ENCODE assay signal across 10 mouse cellular contexts in the genomic region with DNA sequence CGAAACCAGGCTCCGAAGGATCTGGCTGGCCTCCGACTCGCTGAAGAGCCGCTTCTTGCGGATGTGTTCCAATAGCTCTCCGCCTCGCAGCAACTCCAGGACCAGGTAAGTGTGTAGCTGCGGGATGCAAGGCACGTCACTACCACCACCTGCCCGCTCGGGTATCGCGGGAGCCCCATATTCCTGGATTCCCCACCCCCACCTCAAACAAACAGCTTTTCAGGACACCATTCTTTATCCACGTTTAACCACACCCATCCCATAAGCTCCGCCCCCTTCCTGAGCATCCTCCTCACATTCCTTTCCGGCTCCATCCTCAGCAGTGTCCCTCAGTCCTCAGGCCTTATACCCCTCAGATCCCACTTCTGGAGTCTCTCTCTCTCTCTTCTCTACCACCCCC. TPM values are rescaled to one million over a fixed set of nuclear protein-coding genes. Genes with fewer than 3 reads are reported as not detected.
DNase-seq lines count a peak whose midpoint lies in the region; ATAC-seq and TF ChIP-seq lines count a peak whose summit lies in the region.
"Had no signal": no experiment of that assay in that cellular context is flagged by ENCODE, and none has a peak within 500 bp of the region (broad histone marks: within the 10 kb centered on the region; RNA-seq: fewer than 3 reads in every experiment).

No protein-coding gene starts in this region.

- peaks cover 4% of the 10 kb centered on the region; the same call in 1 of the 2 replicates for H3K9me3 ChIP-seq in intestine, embryonic 14.5 days (ENCODE audit: control insufficient read depth, low read length)
- no peaks in the 10 kb centered on the region for H3K9me3 ChIP-seq in intestine, embryonic 16.5 days (ENCODE audit: control insufficient read depth, low read length)
- no peaks in the 10 kb centered on the region for H3K9me3 ChIP-seq in forebrain, postnatal 0 days (ENCODE audit: low read length)
- H3K9me3 ChIP-seq in midbrain, embryonic 14.5 days (ENCODE audit: control insufficient read depth, low read length): no peaks in the 10 kb centered on the region

- peaks cover 45% of the 10 kb centered on the region for H3K27me3 ChIP-seq in intestine, embryonic 14.5 days (replicated peaks; ENCODE audit: control insufficient read depth, insufficient read depth, low read length)
- H3K27me3 ChIP-seq in intestine, embryonic 16.5 days (replicated peaks; ENCODE audit: control insufficient read depth, insufficient read depth, low read length): peaks cover 29% of the 10 kb centered on the region
- H3K27me3 ChIP-seq in forebrain, postnatal 0 days (ENCODE audit: insufficient read depth, low read length): peaks cover 9% of the 10 kb centered on the region
- peaks cover 36% of the 10 kb centered on the region for H3K27me3 ChIP-seq in midbrain, embryonic 14.5 days (ENCODE audit: control insufficient read depth, insufficient read depth, low read length)

- 0 out of 2 replicates have a peak overlapping the region, but pooled peaks have one; percentile 1 for H3K4me3 ChIP-seq in intestine, embryonic 14.5 days (ENCODE audit: low read depth, low read length)
- H3K4me3 ChIP-seq in intestine, embryonic 16.5 days (ENCODE audit: low read length): no peak overlapping the region
- H3K4me3 ChIP-seq in forebrain, postnatal 0 days (ENCODE audit: low read depth, low read length): peak overlapping the region; percentile 41
- peak overlapping the region; percentile 38 for H3K4me3 ChIP-seq in midbrain, embryonic 14.5 days (replicated peaks; ENCODE audit: low read depth, low read length)

- H3K4me1 ChIP-seq in intestine, embryonic 14.5 days (replicated peaks; ENCODE audit: control insufficient read depth, insufficient read depth, low read length): no peaks in the 10 kb centered on the region
- peaks cover 9% of the 10 kb centered on the region; the same call in 1 of the 2 replicates for H3K4me1 ChIP-seq in intestine, embryonic 16.5 days (ENCODE audit: control insufficient read depth, insufficient read depth, low read length)
- H3K4me1 ChIP-seq in forebrain, postnatal 0 days (ENCODE audit: insufficient read depth): 0 out of 2 replicates have a peak, but pooled peaks cover 8% of the 10 kb centered on the region
- peaks cover 10% of the 10 kb centered on the region; the same call in 1 of the 2 replicates for H3K4me1 ChIP-seq in midbrain, embryonic 14.5 days (ENCODE audit: control insufficient read depth, insufficient read depth, low read length)

- no peak overlapping the region for H3K9ac ChIP-seq in intestine, embryonic 14.5 days (ENCODE audit: low read length)
- no peak overlapping the region; the same call in 1 of the 2 replicates for H3K9ac ChIP-seq in intestine, embryonic 16.5 days (ENCODE audit: low read depth, low read length)
- peak overlapping the region; percentile 57 for H3K9ac ChIP-seq in forebrain, postnatal 0 days
- H3K9ac ChIP-seq in midbrain, embryonic 14.5 days (replicated peaks; ENCODE audit: low read length): peak overlapping the region; percentile 51

- no peak for TF ChIP-seq CTCF in forebrain, postnatal 0 days (IDR thresholded peaks at IDR 0.05; ENCODE audit: low read depth)

- peaks cover 33% of the 10 kb centered on the region for H3K36me3 ChIP-seq in intestine, embryonic 14.5 days (ENCODE audit: control insufficient read depth, insufficient read depth, low read length)
- peaks cover 9% of the 10 kb centered on the region for H3K36me3 ChIP-seq in intestine, embryonic 16.5 days (ENCODE audit: control insufficient read depth, insufficient read depth, low read length)
- H3K36me3 ChIP-seq in forebrain, postnatal 0 days (ENCODE audit: insufficient read depth): 0 out of 2 replicates have a peak, but pooled peaks cover 3% of the 10 kb centered on the region
- no peaks in the 10 kb centered on the region for H3K36me3 ChIP-seq in midbrain, embryonic 14.5 days (ENCODE audit: control insufficient read depth, insufficient read depth, low read length)

- no peak for DNase-seq in intestine, embryonic 14.5 days (ENCODE audit: low spot score)
- peak; percentile 86 for DNase-seq in ZHBTc4 (ENCODE audit: low read depth, low spot score)
- no peak for DNase-seq in forebrain, postnatal 0 days
- peak; percentile 63 for DNase-seq in midbrain, embryonic 14.5 days
- no peak for DNase-seq in cerebellum, postnatal 14 days
- no peak for DNase-seq in frontal cortex, adult 2 months (ENCODE audit: extremely low spot score in 1 of 2, low spot score in 1 of 2)
- DNase-seq: adrenal gland, postnatal 25 days; heart, postnatal 14 days had no signal

- WGBS in intestine, embryonic 14.5 days: 26% methylated on average over 17 of the region's 17 CpGs
- WGBS in intestine, embryonic 16.5 days: 33% methylated on average over 17 of the region's 17 CpGs
- 19% methylated on average over 17 of the region's 17 CpGs for WGBS in forebrain, postnatal 0 days
- WGBS in midbrain, embryonic 14.5 days: 4% methylated on average over 17 of the region's 17 CpGs

- H3K4me2 ChIP-seq in intestine, embryonic 14.5 days (ENCODE audit: low read length): peak overlapping the region; percentile 29
- H3K4me2 ChIP-seq in intestine, embryonic 16.5 days (ENCODE audit: low read depth, low read length): no peak overlapping the region
- H3K4me2 ChIP-seq in forebrain, postnatal 0 days (ENCODE audit: low read depth): peak overlapping the region; percentile 68
- H3K4me2 ChIP-seq in midbrain, embryonic 14.5 days (ENCODE audit: low read length): peak overlapping the region; percentile 65

- H3K27ac ChIP-seq in intestine, embryonic 14.5 days (ENCODE audit: low read depth): no peak overlapping the region
- H3K27ac ChIP-seq in intestine, embryonic 16.5 days (ENCODE audit: low read length): no peak overlapping the region
- no peak overlapping the region for H3K27ac ChIP-seq in forebrain, postnatal 0 days (ENCODE audit: low read depth, low read length)
- no peak overlapping the region for H3K27ac ChIP-seq in midbrain, embryonic 14.5 days (replicated peaks; ENCODE audit: low read depth, low read length)

- ATAC-seq in intestine, embryonic 14.5 days (replicated peaks; ENCODE audit: low FRiP score, low TSS enrichment, low read depth): no peak
- no peak for ATAC-seq in intestine, embryonic 16.5 days
- peak; percentile 35; the same call in 1 of the 2 replicates for ATAC-seq in forebrain, postnatal 0 days
- ATAC-seq in midbrain, embryonic 14.5 days (ENCODE audit: low FRiP score, low TSS enrichment): peak; percentile 40; the same call in 1 of the 2 replicates
- ATAC-seq in megakaryocyte, adult 5-6 weeks (ENCODE audit: poor library complexity, severe bottlenecking): no peak

RNA-seq across cellular contexts. Expression of a gene that starts 9.1 kb away (rescaled TPM):
- 18.9 and 20.3 TPM in 2 replicates for polyA plus RNA-seq in intestine, embryonic 14.5 days (2014; fragmentation: Nextera tagmentation; extraction: Ambion mirVana)
- 20.5 and 20.7 TPM in 2 replicates for polyA plus RNA-seq in intestine, embryonic 16.5 days (2015; fragmentation: Nextera tagmentation; extraction: Ambion mirVana)
- total RNA-seq in forebrain, postnatal 0 days (2014; rRNA removed): 18.0 and 24.2 TPM in 2 replicates
- polyA plus RNA-seq in forebrain, postnatal 0 days (2015; fragmentation: Nextera tagmentation; extraction: Ambion mirVana): 11.2 and 14.3 TPM in 2 replicates
- polyA plus RNA-seq in midbrain, embryonic 14.5 days (2014; fragmentation: Nextera tagmentation; extraction: Ambion mirVana): 6.0 and 6.8 TPM in 2 replicates
- polyA plus RNA-seq in frontal cortex, adult 2 months (2012; rRNA removed): 34.1 and 36.9 TPM in 2 replicates
- 5.5 and 7.3 TPM in 2 replicates for total RNA-seq in megakaryocyte, adult 5-6 weeks (2015)
- total RNA-seq in megakaryocyte, adult 5-6 weeks (2017): 17.2 and 21.4 TPM in 2 replicates

RNA-seq across cellular contexts. Expression of a gene that starts 26.7 kb away (rescaled TPM):
- polyA plus RNA-seq in intestine, embryonic 14.5 days (2014; fragmentation: Nextera tagmentation; extraction: Ambion mirVana): 0.85 and 1.0 TPM in 2 replicates
- 1.1 and 1.3 TPM in 2 replicates for polyA plus RNA-seq in intestine, embryonic 16.5 days (2015; fragmentation: Nextera tagmentation; extraction: Ambion mirVana)
- total RNA-seq in forebrain, postnatal 0 days (2014; rRNA removed): 0.57 and 3.5 TPM in 2 replicates
- 0.30 and 0.67 TPM in 2 replicates for polyA plus RNA-seq in forebrain, postnatal 0 days (2015; fragmentation: Nextera tagmentation; extraction: Ambion mirVana)
- polyA plus RNA-seq in midbrain, embryonic 14.5 days (2014; fragmentation: Nextera tagmentation; extraction: Ambion mirVana): 0.23 and 0.49 TPM in 2 replicates
- polyA plus RNA-seq in frontal cortex, adult 2 months (2012; rRNA removed): 2.5 and 3.8 TPM in 2 replicates
- 12.0 and 13.3 TPM in 2 replicates for total RNA-seq in megakaryocyte, adult 5-6 weeks (2015)
- total RNA-seq in megakaryocyte, adult 5-6 weeks (2017): 45.9 and 78.0 TPM in 2 replicates

Comparison
In these comparisons a context has a peak if more than half of its experiments do, and no peak if none do; other contexts are left out.
1. ATAC-seq: peak in forebrain, postnatal 0 days (single experiment) and midbrain, embryonic 14.5 days (single experiment); none in intestine, embryonic 14.5 days (single experiment), intestine, embryonic 16.5 days (single experiment) and megakaryocyte, adult 5-6 weeks (single experiment).
2. DNase-seq: peak in ZHBTc4 (single experiment) and midbrain, embryonic 14.5 days (single experiment); none in intestine, embryonic 14.5 days (single experiment), forebrain, postnatal 0 days (single experiment), cerebellum, postnatal 14 days (0 of 2) and frontal cortex, adult 2 months (0 of 2).
3. H3K9ac ChIP-seq: peak in forebrain, postnatal 0 days (single experiment) and midbrain, embryonic 14.5 days (single experiment); none in intestine, embryonic 14.5 days (single experiment) and intestine, embryonic 16.5 days (single experiment).